In genomic region chr15:36380461-36381227, GRCm38 (mm10) we compare ENCODE assay signal across 9 mouse cellular contexts.
A peak's percentile ranks its signal among the peaks of the same experiment; 100 is the strongest.
DNase-seq lines count a peak whose midpoint lies in the region; ATAC-seq lines count a peak whose summit lies in the region.
"Had no signal": no experiment of that assay in that cellular context is flagged by ENCODE, and none has a peak within 500 bp of the region (broad histone marks: within the 10 kb centered on the region; RNA-seq: fewer than 3 reads in every experiment).

No protein-coding gene starts in this region.

- no peak overlapping the region for H3K27ac ChIP-seq in kidney, embryonic 14.5 days (ENCODE audit: low read depth, low read length)
- H3K27ac ChIP-seq in intestine, embryonic 14.5 days (ENCODE audit: low read depth), result no peak overlapping the region
- H3K27ac ChIP-seq in midbrain, embryonic 14.5 days (replicated peaks; ENCODE audit: low read depth, low read length), result no peak overlapping the region

- H3K4me3 ChIP-seq in kidney, embryonic 14.5 days (ENCODE audit: low read length), result peak overlapping the region; percentile 19; the same call in 1 of the 2 replicates
- H3K4me3 ChIP-seq in intestine, embryonic 14.5 days (ENCODE audit: low read depth, low read length), result 0 out of 2 replicates have a peak overlapping the region, but pooled peaks have one; percentile 15
- H3K4me3 ChIP-seq in midbrain, embryonic 14.5 days (replicated peaks; ENCODE audit: low read depth, low read length), result peak overlapping the region; percentile 15; the same call in 1 of the 2 replicates
- H3K4me3 ChIP-seq: megakaryocyte, embryonic 14.5 days had no signal

- H3K27me3 ChIP-seq in kidney, embryonic 14.5 days (ENCODE audit: control insufficient read depth, insufficient read depth, low read length), result no peaks in the 10 kb centered on the region
- H3K27me3 ChIP-seq in intestine, embryonic 14.5 days (replicated peaks; ENCODE audit: control insufficient read depth, insufficient read depth, low read length), result peaks cover 5% of the 10 kb centered on the region; the same call in 1 of the 2 replicates
- H3K27me3 ChIP-seq in midbrain, embryonic 14.5 days (ENCODE audit: control insufficient read depth, insufficient read depth, low read length), result no peaks in the 10 kb centered on the region

- H3K4me1 ChIP-seq in kidney, embryonic 14.5 days (ENCODE audit: control insufficient read depth, insufficient read depth, low read length), result peaks cover 9% of the 10 kb centered on the region; the same call in 1 of the 2 replicates
- H3K4me1 ChIP-seq in intestine, embryonic 14.5 days (replicated peaks; ENCODE audit: control insufficient read depth, insufficient read depth, low read length), result 0 out of 2 replicates have a peak, but pooled peaks cover 7% of the 10 kb centered on the region
- peaks cover 8% of the 10 kb centered on the region; the same call in 1 of the 2 replicates for H3K4me1 ChIP-seq in midbrain, embryonic 14.5 days (ENCODE audit: control insufficient read depth, insufficient read depth, low read length)

- no peak overlapping the region; the same call in 1 of the 2 replicates for H3K9ac ChIP-seq in kidney, embryonic 14.5 days (ENCODE audit: low read depth, low read length)
- H3K9ac ChIP-seq in intestine, embryonic 14.5 days (ENCODE audit: low read length), result peak overlapping the region; percentile 25; the same call in 1 of the 2 replicates
- no peak overlapping the region; the same call in 1 of the 2 replicates for H3K9ac ChIP-seq in midbrain, embryonic 14.5 days (replicated peaks; ENCODE audit: low read length)

- peak; percentile 78 for ATAC-seq in kidney, embryonic 14.5 days (ENCODE audit: low FRiP score, low TSS enrichment)
- ATAC-seq in erythroblast, adult 5-6 weeks (replicated peaks; ENCODE audit: low FRiP score, poor library complexity, severe bottlenecking), result peak; percentile 53; the same call in 1 of the 2 replicates
- peak; percentile 83 for ATAC-seq in intestine, embryonic 14.5 days (replicated peaks; ENCODE audit: low FRiP score, low TSS enrichment, low read depth)
- no peak for ATAC-seq in midbrain, embryonic 14.5 days (ENCODE audit: low FRiP score, low TSS enrichment)

- H3K9me3 ChIP-seq in kidney, embryonic 14.5 days (ENCODE audit: control insufficient read depth, low read length), result no peaks in the 10 kb centered on the region
- H3K9me3 ChIP-seq in intestine, embryonic 14.5 days (ENCODE audit: control insufficient read depth, low read length), result no peaks in the 10 kb centered on the region
- no peaks in the 10 kb centered on the region for H3K9me3 ChIP-seq in midbrain, embryonic 14.5 days (ENCODE audit: control insufficient read depth, low read length)

- peak overlapping the region; percentile 44 for H3K4me2 ChIP-seq in kidney, embryonic 14.5 days (replicated peaks; ENCODE audit: low read depth, low read length)
- peak overlapping the region; percentile 42 for H3K4me2 ChIP-seq in intestine, embryonic 14.5 days (ENCODE audit: low read length)
- peak overlapping the region; percentile 44 for H3K4me2 ChIP-seq in midbrain, embryonic 14.5 days (ENCODE audit: low read length)

- no peaks in the 10 kb centered on the region for H3K36me3 ChIP-seq in kidney, embryonic 14.5 days (ENCODE audit: control insufficient read depth, insufficient read depth, low read length)
- no peaks in the 10 kb centered on the region for H3K36me3 ChIP-seq in intestine, embryonic 14.5 days (ENCODE audit: control insufficient read depth, insufficient read depth, low read length)
- H3K36me3 ChIP-seq in midbrain, embryonic 14.5 days (ENCODE audit: control insufficient read depth, insufficient read depth, low read length), result no peaks in the 10 kb centered on the region

- no peak for DNase-seq in kidney, adult 11 months
- peak; percentile 59 for DNase-seq in intestine, embryonic 14.5 days (ENCODE audit: low spot score)
- peak; percentile 27 for DNase-seq in midbrain, embryonic 14.5 days
- no peak for DNase-seq in ovary, postnatal 14 days (ENCODE audit: low spot score)
- DNase-seq in adrenal gland, adult 8-10 months, result no peak
- DNase-seq in adrenal gland, postnatal 36 days, result no peak

- 6% methylated on average over 17 of the region's 17 CpGs for WGBS in kidney, embryonic 14.5 days
- 7% methylated on average over 17 of the region's 17 CpGs for WGBS in intestine, embryonic 14.5 days
- 7% methylated on average over 17 of the region's 17 CpGs for WGBS in midbrain, embryonic 14.5 days

Comparison
In these comparisons a context has a peak if more than half of its experiments do, and no peak if none do; other contexts are left out.
1. DNase-seq: peak in intestine, embryonic 14.5 days (single experiment) and midbrain, embryonic 14.5 days (single experiment); none in kidney, adult 11 months (single experiment), ovary, postnatal 14 days (single experiment), adrenal gland, adult 8-10 months (single experiment) and adrenal gland, postnatal 36 days (0 of 2).
2. Peak in every context shown above with its lines, with median percentiles within 50 percentile points of each other: H3K4me2 ChIP-seq and H3K4me3 ChIP-seq.